Mouse (Mus musculus) heart, embryonic 16.5 days (tissue): ENCODE results near the gene Fcho2. TPM values are rescaled to one million over a fixed set of nuclear protein-coding genes. Genes with fewer than 3 reads are reported as not detected.

Experiments
- ATAC-seq: fragments of 200-750 bp; cut with Nextera tagmentation; replicated peaks from 2 replicates; pipeline ENCODE4 v1.8.0; 2017; ENCODE audit warnings: moderate number of reproducible peaks; ENCODE audit not compliant: insufficient read depth, low FRiP score; ENCODE audit errors: extremely low read depth
- H3K27ac ChIP-seq: fragments of 300-500 bp; sonication (generic); 2 replicates; pipeline ENCODE4 v1.5.1; 2014; ENCODE audit warnings: mild to moderate bottlenecking, low read length, control low read depth, moderate library complexity
- H3K27me3 ChIP-seq: fragments of 300-500 bp; sonication (generic); 2 replicates; pipeline ENCODE4 v1.6.1; 2014; ENCODE audit warnings: low read length, mixed read lengths; ENCODE audit not compliant: control insufficient read depth, insufficient read depth
- H3K36me3 ChIP-seq: fragments of 300-500 bp; sonication (generic); 2 replicates; pipeline ENCODE4 v1.6.1; 2014; ENCODE audit not compliant: control insufficient read depth, insufficient read depth
- H3K4me1 ChIP-seq: fragments of 300-500 bp; sonication (generic); 2 replicates; pipeline ENCODE4 v1.6.1; 2014; ENCODE audit warnings: low read length, mixed read lengths; ENCODE audit not compliant: control insufficient read depth, insufficient read depth
- H3K4me2 ChIP-seq: fragments of 300-500 bp; sonication (generic); 2 replicates; pipeline ENCODE4 v1.6.1; 2014; ENCODE audit warnings: low read depth, mild to moderate bottlenecking, control low read depth, low read length
- H3K4me3 ChIP-seq: fragments of 300-500 bp; sonication (generic); 2 replicates; pipeline ENCODE4 v1.5.1; 2014; ENCODE audit warnings: mild to moderate bottlenecking, control low read depth, low read length
- H3K9ac ChIP-seq: fragments of 300-500 bp; sonication (generic); 2 replicates; pipeline ENCODE4 v1.6.1; 2014; ENCODE audit warnings: low read length, control low read depth
- H3K9me3 ChIP-seq: fragments of 300-500 bp; sonication (generic); replicated peaks from 2 replicates; pipeline ENCODE4 v1.6.1; 2016; ENCODE audit warnings: low read length; ENCODE audit not compliant: control insufficient read depth
- WGBS: fragments of 180-500 bp; shearing (Covaris S2); extraction: QIAGEN DNeasy Blood & Tissue Kit; methylation state at CpG from one replicate; pipeline ENCODE4 v1.1.7; 2014; 5-methylcytosine and 5-hydroxymethylcytosine counted together
- polyA plus RNA-seq: library from polyadenylated mRNA; unstranded; fragments of >200 nt; fragmentation: Nextera tagmentation; extraction: Ambion mirVana; gene quantifications from 2 replicates; pipeline ENCODE4 v1.2.1, GENCODE M21; 2015

Fcho2 gene
- polyA plus RNA-seq, 1 experiment from 2014 or later: 28.2 TPM

DNA sequence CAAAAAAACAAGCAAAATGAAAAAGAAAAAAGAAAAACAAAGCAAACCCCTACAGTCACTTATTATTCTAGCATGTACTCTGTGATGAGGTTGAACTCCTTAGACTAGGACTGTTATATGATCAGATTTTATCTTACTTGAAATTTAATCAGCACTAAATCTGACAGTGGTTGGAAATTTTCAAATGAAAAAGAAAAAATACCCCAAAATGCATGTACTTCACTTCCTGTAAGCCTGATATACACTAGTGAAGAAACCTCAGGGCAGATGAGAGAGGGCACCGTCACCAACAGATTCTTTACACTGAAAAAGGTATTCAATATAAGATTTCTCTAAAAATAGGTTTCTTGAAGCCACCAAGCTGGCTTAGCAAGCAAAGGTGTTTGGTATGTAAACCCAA, 23.6 kb downstream of the Fcho2 start:
- H3K9me3 ChIP-seq: no peaks in the 10 kb centered on the region
- H3K4me1 ChIP-seq: peaks cover 5% of the 10 kb centered on the region; the same call in 1 of the 2 replicates
- no peak overlapping the region for H3K27ac ChIP-seq
- H3K9ac ChIP-seq: no peak overlapping the region
- H3K4me3 ChIP-seq: no peak overlapping the region
- peaks cover 11% of the 10 kb centered on the region for H3K36me3 ChIP-seq
- ATAC-seq: no peak
- H3K27me3 ChIP-seq: no peaks in the 10 kb centered on the region
- no peak overlapping the region for H3K4me2 ChIP-seq
- WGBS: 94% methylated on average over 1 of the region's 1 CpGs

DNA sequence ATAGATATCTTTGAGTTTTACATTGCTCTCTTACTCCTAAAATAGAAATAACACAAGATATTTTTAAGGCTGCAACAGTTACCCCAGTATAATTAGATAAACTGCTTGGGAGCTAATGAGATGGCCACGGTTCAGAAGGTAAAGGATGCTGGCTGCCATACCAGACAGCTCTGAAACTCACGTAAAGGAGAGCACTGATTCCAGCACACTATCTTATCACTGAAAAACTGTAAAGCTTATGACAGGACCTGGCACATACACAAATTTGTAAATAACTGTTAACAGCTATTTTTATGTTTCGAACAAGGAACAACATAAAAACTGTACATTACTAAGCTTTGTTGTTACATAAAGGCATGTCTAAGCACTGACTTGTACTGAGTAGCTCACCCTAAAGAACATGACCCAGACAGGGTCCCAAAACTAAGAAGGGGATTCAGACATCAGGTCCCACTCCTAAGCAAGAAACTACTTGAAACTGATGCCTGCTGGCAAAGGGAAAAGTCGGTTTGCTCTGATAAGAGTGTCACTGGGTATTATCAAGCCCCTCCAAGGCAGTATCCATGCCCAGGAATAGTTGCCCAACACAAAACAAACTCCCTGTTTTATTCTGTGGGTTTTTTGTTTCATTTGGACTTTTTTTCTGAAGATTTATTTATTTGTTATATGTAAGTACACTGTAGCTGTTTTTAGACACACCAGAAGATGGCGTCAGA, 28.1 kb downstream of the Fcho2 start:
- no peak overlapping the region for H3K9ac ChIP-seq
- peaks cover 14% of the 10 kb centered on the region; the same call in 1 of the 2 replicates for H3K36me3 ChIP-seq
- H3K27ac ChIP-seq: peak overlapping the region; percentile 48; the same call in 1 of the 2 replicates
- WGBS: 44% methylated on average over 5 of the region's 5 CpGs
- H3K9me3 ChIP-seq: no peaks in the 10 kb centered on the region
- peaks cover 7% of the 10 kb centered on the region; the same call in 1 of the 2 replicates for H3K4me1 ChIP-seq
- H3K27me3 ChIP-seq: no peaks in the 10 kb centered on the region
- H3K4me3 ChIP-seq: no peak overlapping the region
- ATAC-seq: no peak
- no peak overlapping the region for H3K4me2 ChIP-seq

GRCm38 (mm10) chr13:98777959-98778358, 37.3 kb downstream of the Fcho2 start:
- H3K9ac ChIP-seq: no peak overlapping the region
- no peaks in the 10 kb centered on the region for H3K27me3 ChIP-seq
- WGBS: 79% methylated on average over 3 of the region's 3 CpGs
- no peak for ATAC-seq
- H3K36me3 ChIP-seq: peaks cover 27% of the 10 kb centered on the region
- no peaks in the 10 kb centered on the region for H3K4me1 ChIP-seq
- no peaks in the 10 kb centered on the region for H3K9me3 ChIP-seq
- H3K27ac ChIP-seq: no peak overlapping the region
- H3K4me2 ChIP-seq: no peak overlapping the region
- no peak overlapping the region for H3K4me3 ChIP-seq

DNA sequence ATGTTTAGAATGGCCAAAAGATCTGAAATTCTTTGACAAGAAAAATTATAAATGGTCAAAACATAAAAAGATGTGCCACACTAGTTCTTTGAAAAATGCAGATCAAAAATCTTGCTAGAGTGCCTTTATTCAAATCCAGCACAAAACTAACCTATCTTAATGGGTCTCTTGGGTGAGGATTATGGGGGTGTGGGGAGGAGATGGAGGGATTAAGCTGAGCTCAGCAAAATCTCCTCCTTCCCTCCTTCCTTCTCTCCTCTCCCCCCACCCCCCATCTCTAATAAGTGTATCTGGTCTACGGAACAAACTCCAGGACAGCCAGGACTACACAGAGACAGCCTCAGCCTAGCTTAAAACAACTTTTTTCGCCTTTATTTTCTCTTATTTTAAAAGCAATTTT, 43.8 kb downstream of the Fcho2 start:
- Histone ChIP-seq H3K4me2 (no peak overlapping the region), H3K36me3 (peaks cover 8% of the 10 kb centered on the region)
- WGBS: 88% methylated on average over 2 of the region's 2 CpGs

DNA sequence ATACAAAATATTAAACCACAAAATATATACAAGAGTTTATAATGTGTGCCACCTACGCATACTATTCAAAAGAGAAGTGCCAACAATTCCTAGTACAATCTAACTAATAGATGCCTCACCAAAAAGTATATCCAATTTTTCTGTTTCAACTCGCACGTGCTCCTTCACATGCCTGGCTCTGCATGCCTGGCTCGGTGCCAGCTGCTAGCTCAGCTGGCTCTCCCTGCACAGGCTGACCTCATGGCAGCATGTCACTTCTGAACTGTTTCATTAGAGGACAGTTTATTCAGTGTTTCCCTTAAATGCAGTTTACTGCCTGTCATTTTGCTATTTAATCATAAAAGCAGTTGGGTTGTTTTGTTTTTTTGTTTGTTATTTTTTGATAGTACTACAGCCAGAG, 46.9 kb downstream of the Fcho2 start:
- Histone ChIP-seq H3K4me1 (no peaks in the 10 kb centered on the region), H3K4me3 (no peak overlapping the region), H3K27ac (no peak overlapping the region), H3K9me3 (no peaks in the 10 kb centered on the region), H3K4me2 (no peak overlapping the region), H3K27me3 (no peaks in the 10 kb centered on the region), H3K36me3 (peaks cover under 1% of the 10 kb centered on the region; the same call in 1 of the 2 replicates), H3K9ac (no peak overlapping the region)
- 27% methylated on average over 4 of the region's 4 CpGs for WGBS
- ATAC-seq: peak; percentile 89

More for the DNA sequence above, 43.8 kb downstream of the Fcho2 start:
- H3K4me3 ChIP-seq: no peak overlapping the region
- ATAC-seq: no peak
- no peak overlapping the region for H3K9ac ChIP-seq
- H3K27me3 ChIP-seq: no peaks in the 10 kb centered on the region
- H3K4me1 ChIP-seq: no peaks in the 10 kb centered on the region
- no peak overlapping the region for H3K27ac ChIP-seq
- H3K9me3 ChIP-seq: no peaks in the 10 kb centered on the region

DNA sequence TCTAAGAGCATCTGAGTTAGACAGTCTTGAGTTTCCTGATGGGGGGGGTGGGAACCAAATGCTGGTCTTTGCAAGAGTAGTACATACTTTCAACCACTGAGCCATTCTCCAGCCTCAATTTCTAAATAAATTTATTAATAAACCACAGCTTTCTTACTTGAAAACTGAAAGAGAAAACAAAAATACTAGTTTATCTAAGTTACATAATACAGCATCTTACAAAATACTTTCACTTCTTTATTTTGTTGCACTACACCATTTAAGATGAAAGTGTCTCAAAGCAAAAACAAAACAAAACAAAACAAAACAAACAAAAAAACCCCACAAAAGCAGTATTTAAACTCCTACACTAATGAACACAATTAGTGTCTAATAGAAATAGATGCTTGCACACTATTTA, 53.5 kb downstream of the Fcho2 start:
- H3K4me1 ChIP-seq: no peaks in the 10 kb centered on the region
- peaks cover 3% of the 10 kb centered on the region; the same call in 1 of the 2 replicates for H3K36me3 ChIP-seq
- no peak overlapping the region for H3K27ac ChIP-seq
- H3K9me3 ChIP-seq: no peaks in the 10 kb centered on the region
- H3K9ac ChIP-seq: no peak overlapping the region
- H3K4me2 ChIP-seq: no peak overlapping the region
- no peaks in the 10 kb centered on the region for H3K27me3 ChIP-seq
- no peak for ATAC-seq
- H3K4me3 ChIP-seq: no peak overlapping the region

- 55% methylated on average over 1 of the region's 1 CpGs for WGBS
- no peak for ATAC-seq
- H3K27ac ChIP-seq: no peak overlapping the region
These were observed 59.4 kb downstream of the Fcho2 start for GRCm38 (mm10) chr13:98755886-98756285.

GRCm38 (mm10) chr13:98744679-98745078, 70.6 kb downstream of the Fcho2 start:
- Histone ChIP-seq H3K27me3 (no peaks in the 10 kb centered on the region), H3K4me2 (no peak overlapping the region), H3K9me3 (no peaks in the 10 kb centered on the region), H3K4me3 (no peak overlapping the region), H3K4me1 (no peaks in the 10 kb centered on the region), H3K9ac (no peak overlapping the region), H3K36me3 (peaks cover 32% of the 10 kb centered on the region), H3K27ac (no peak overlapping the region)
- ATAC-seq: no peak
- WGBS: 60% methylated on average over 1 of the region's 1 CpGs

More at GRCm38 (mm10) chr13:98755886-98756285, 59.4 kb downstream of the Fcho2 start:
- Histone ChIP-seq H3K4me3 (no peak overlapping the region), H3K27me3 (no peaks in the 10 kb centered on the region), H3K9me3 (no peaks in the 10 kb centered on the region), H3K4me2 (no peak overlapping the region), H3K36me3 (peaks cover 5% of the 10 kb centered on the region; the same call in 1 of the 2 replicates), H3K9ac (no peak overlapping the region), H3K4me1 (no peaks in the 10 kb centered on the region)

GRCm38 (mm10) chr13:98743829-98744228, 71.4 kb downstream of the Fcho2 start:
- H3K27me3 ChIP-seq: no peaks in the 10 kb centered on the region

More at GRCm38 (mm10) chr13:98743829-98744228, 71.4 kb downstream of the Fcho2 start:
- ATAC-seq: no peak
- Histone ChIP-seq H3K27ac (no peak overlapping the region), H3K36me3 (peaks cover 29% of the 10 kb centered on the region), H3K4me2 (no peak overlapping the region), H3K4me3 (no peak overlapping the region), H3K9me3 (no peaks in the 10 kb centered on the region), H3K9ac (no peak overlapping the region), H3K4me1 (no peaks in the 10 kb centered on the region)
